Mouse (Mus musculus) thymus, adult 2 months (tissue): ENCODE results near the gene Nr1h2. TPM values are rescaled to one million over a fixed set of nuclear protein-coding genes. Genes with fewer than 3 reads are reported as not detected.

Experiments
- DNase-seq: peaks from one replicate; pipeline ENCODE4 v3.0.0; 2021
- H3K27ac ChIP-seq: fragments of 200-500 bp; 2 replicates; pipeline ENCODE4 v1.5.1; 2012; ENCODE audit warnings: low read length, control low read depth; ENCODE audit not compliant: control insufficient read depth, insufficient read depth
- H3K27me3 ChIP-seq: fragments of 200-500 bp; 2 replicates; pipeline ENCODE4 v1.6.1; 2012; ENCODE audit warnings: mild to moderate bottlenecking, low read length, moderate library complexity, mixed read lengths; ENCODE audit not compliant: control insufficient read depth, insufficient read depth
- H3K36me3 ChIP-seq: fragments of 200-500 bp; 2 replicates; pipeline ENCODE4 v1.6.1; 2012; ENCODE audit warnings: mild to moderate bottlenecking, low read length, moderate library complexity; ENCODE audit not compliant: control insufficient read depth, insufficient read depth
- H3K4me1 ChIP-seq: fragments of 200-500 bp; replicated peaks from 2 replicates; pipeline ENCODE4 v1.6.1; 2012; ENCODE audit warnings: low read length; ENCODE audit not compliant: control insufficient read depth, insufficient read depth
- H3K4me3 ChIP-seq: fragments of 200-500 bp; 2 replicates; pipeline ENCODE4 v1.5.1; 2012; ENCODE audit warnings: mild to moderate bottlenecking, low read length, control low read depth, moderate library complexity; ENCODE audit not compliant: control insufficient read depth, insufficient read depth
- CTCF ChIP-seq: fragments of 200-500 bp; IDR thresholded peaks from 2 replicates; pipeline ENCODE4 v1.5.1; 2012; ENCODE audit warnings: mild to moderate bottlenecking, control low read depth, low read length, moderate library complexity, borderline replicate concordance; ENCODE audit not compliant: control insufficient read depth, poor library complexity, insufficient read depth; ENCODE audit errors: extremely low read depth
- POLR2A ChIP-seq: fragments of 200-500 bp; IDR thresholded peaks from 2 replicates; pipeline ENCODE4 v1.6.1; 2012; ENCODE audit warnings: mild to moderate bottlenecking, low read length, control low read depth, moderate library complexity; ENCODE audit not compliant: control insufficient read depth, poor library complexity, insufficient read depth; ENCODE audit errors: extremely low read depth
- WGBS: fragments of 180-500 bp; shearing (Covaris S2); methylation state at CpG from one replicate; pipeline ENCODE4 v1.1.7; 2018; 5-methylcytosine and 5-hydroxymethylcytosine counted together
- polyA plus RNA-seq: library from polyadenylated mRNA; depleted of rRNA; stranded (reverse); fragments of >200 nt; gene quantifications from 2 replicates; pipeline ENCODE4 v1.2.3, GENCODE M21; 2012

Nr1h2 gene
- polyA plus RNA-seq, 1 experiment: 302 TPM

- DNase-seq: no peak
- H3K4me3 ChIP-seq: no peak overlapping the region; the same call in 1 of the 2 replicates
- H3K27me3 ChIP-seq: peaks cover 28% of the 10 kb centered on the region
- peaks cover 16% of the 10 kb centered on the region for H3K4me1 ChIP-seq
- no peak for TF ChIP-seq CTCF
- no peak for TF ChIP-seq POLR2A
- no peaks in the 10 kb centered on the region for H3K36me3 ChIP-seq
- WGBS: 5% methylated on average over 18 of the region's 18 CpGs
- H3K27ac ChIP-seq: no peak overlapping the region
Measured at GRCm38 (mm10) chr7:44586930-44587329, 33.2 kb upstream of the Nr1h2 start.

GRCm38 (mm10) chr7:44586518-44586917 is 32.8 kb upstream of the Nr1h2 start:
- no peak overlapping the region for H3K27ac ChIP-seq
- H3K4me1 ChIP-seq: peaks cover 16% of the 10 kb centered on the region
- WGBS: 27% methylated on average over 19 of the region's 19 CpGs
- H3K36me3 ChIP-seq: no peaks in the 10 kb centered on the region
- no peak for DNase-seq
- H3K4me3 ChIP-seq: no peak overlapping the region
- H3K27me3 ChIP-seq: peaks cover 28% of the 10 kb centered on the region
- TF ChIP-seq CTCF: no peak
- TF ChIP-seq POLR2A: no peak

- H3K27me3 ChIP-seq: peaks cover 20% of the 10 kb centered on the region
- 97% methylated on average over 6 of the region's 6 CpGs for WGBS
Measured at GRCm38 (mm10) chr7:44585606-44586005, 31.9 kb upstream of the Nr1h2 start.

GRCm38 (mm10) chr7:44584921-44585320 is 31.2 kb upstream of the Nr1h2 start:
- no peaks in the 10 kb centered on the region for H3K36me3 ChIP-seq
- DNase-seq: no peak
- no peak overlapping the region for H3K4me3 ChIP-seq
- TF ChIP-seq POLR2A (no peak), CTCF (no peak)
- H3K4me1 ChIP-seq: peaks cover 8% of the 10 kb centered on the region
- no peak overlapping the region for H3K27ac ChIP-seq
- H3K27me3 ChIP-seq: peaks cover 17% of the 10 kb centered on the region
- WGBS: 92% methylated on average over 6 of the region's 6 CpGs

More at GRCm38 (mm10) chr7:44585606-44586005, 31.9 kb upstream of the Nr1h2 start:
- Histone ChIP-seq H3K27ac (no peak overlapping the region), H3K36me3 (no peaks in the 10 kb centered on the region), H3K4me3 (no peak overlapping the region), H3K4me1 (peaks cover 8% of the 10 kb centered on the region)
- TF ChIP-seq CTCF: no peak
- TF ChIP-seq POLR2A: no peak
- no peak for DNase-seq

- whole genome bisulfite sequencing: 76% methylated on average over 4 of the region's 4 CpGs
Measured at GRCm38 (mm10) chr7:44584265-44584804, 30.6 kb upstream of the Nr1h2 start.

GRCm38 (mm10) chr7:44583146-44583545 is 29.4 kb upstream of the Nr1h2 start:
- no peak for DNase-seq
- TF ChIP-seq POLR2A: no peak
- no peak for TF ChIP-seq CTCF
- Histone ChIP-seq H3K4me3 (no peak overlapping the region), H3K27me3 (peaks cover 7% of the 10 kb centered on the region), H3K4me1 (peaks cover 3% of the 10 kb centered on the region), H3K36me3 (no peaks in the 10 kb centered on the region), H3K27ac (no peak overlapping the region)
- 96% methylated on average over 1 of the region's 1 CpGs for WGBS

More at GRCm38 (mm10) chr7:44584265-44584804, 30.6 kb upstream of the Nr1h2 start:
- H3K4me3 ChIP-seq: no peak overlapping the region
- TF ChIP-seq CTCF (no peak), POLR2A (no peak)
- H3K27ac ChIP-seq: no peak overlapping the region
- H3K36me3 ChIP-seq: no peaks in the 10 kb centered on the region
- H3K4me1 ChIP-seq: peaks cover 7% of the 10 kb centered on the region
- DNase-seq: no peak
- H3K27me3 ChIP-seq: peaks cover 11% of the 10 kb centered on the region

- no peak for DNase-seq
- Histone ChIP-seq H3K4me1 (peaks cover 3% of the 10 kb centered on the region), H3K36me3 (no peaks in the 10 kb centered on the region), H3K27me3 (peaks cover 7% of the 10 kb centered on the region), H3K4me3 (no peak overlapping the region), H3K27ac (no peak overlapping the region)
- TF ChIP-seq POLR2A (no peak), CTCF (no peak)
- 90% methylated on average over 5 of the region's 5 CpGs for WGBS
Measured at GRCm38 (mm10) chr7:44582709-44583108, 29.0 kb upstream of the Nr1h2 start.
